In the genomic region with DNA sequence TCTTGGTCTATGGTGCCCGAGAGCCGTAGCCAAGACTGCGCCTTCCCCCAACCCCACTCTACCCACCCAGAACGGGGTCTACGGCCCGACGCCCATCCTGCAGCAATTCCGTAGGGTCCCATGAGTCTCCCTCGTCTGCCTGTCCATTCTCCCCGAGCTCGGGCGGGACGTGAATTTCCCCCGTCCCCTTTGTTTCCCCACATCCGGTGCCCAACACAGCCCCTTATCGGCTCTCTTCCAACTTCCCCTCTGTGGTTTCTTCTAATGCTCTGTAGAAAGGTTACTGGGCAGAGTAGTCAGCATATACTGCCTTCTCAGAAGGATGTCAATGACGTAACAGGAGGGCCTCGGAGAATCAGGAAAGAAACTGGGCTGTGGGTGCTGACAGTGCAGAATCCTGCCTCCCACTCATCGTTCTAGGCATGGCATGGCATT, we compare ENCODE assay signal across 10 mouse cellular contexts. TPM values are rescaled to one million over a fixed set of nuclear protein-coding genes. Genes with fewer than 3 reads are reported as not detected.
DNase-seq lines count a peak whose midpoint lies in the region; ATAC-seq and TF ChIP-seq lines count a peak whose summit lies in the region.
"Had no signal": no experiment of that assay in that cellular context is flagged by ENCODE, and none has a peak within 500 bp of the region (broad histone marks: within the 10 kb centered on the region; RNA-seq: fewer than 3 reads in every experiment).

No protein-coding gene starts in this region.

- 93% methylated on average over 19 of the region's 19 CpGs for WGBS in midbrain, postnatal 0 days

- in situ Hi-C loops in ES-E14 (cut with MboI; ENCODE audit: low sequenced_read_pairs in 2 of 2, unreplicated experiment in 2 of 2), result no loop called here

- DNase-seq in CD4-positive helper T cell, adult 2 months (ENCODE audit: low read depth, low spot score), result peak; percentile 77
- DNase-seq in ES-E14 (ENCODE audit: low read depth, low spot score), result no peak
- peak; percentile 10 to 16 for DNase-seq in heart, postnatal 14 days
- no peak for DNase-seq in retina, embryonic 14.5 days (ENCODE audit: low spot score)
- no peak for DNase-seq in frontal cortex, postnatal 14 days (ENCODE audit: low spot score in 2 of 2)
- no peak for DNase-seq in midbrain, postnatal 0 days (ENCODE audit: low spot score)
- DNase-seq: left cerebral cortex, postnatal 4 days had no signal

- H3K4me2 ChIP-seq in midbrain, postnatal 0 days (ENCODE audit: low read depth, low read length, poor library complexity, severe bottlenecking), result no peak overlapping the region
- H3K4me2 ChIP-seq: neural tube, embryonic 13.5 days had no signal

- H3K27ac ChIP-seq in ES-E14 (ENCODE audit: insufficient read depth, low read depth, low read length, poor library complexity, severe bottlenecking), result no peak overlapping the region
- H3K27ac ChIP-seq in midbrain, postnatal 0 days (ENCODE audit: low read depth, low read length), result no peak overlapping the region
- H3K27ac ChIP-seq: neural tube, embryonic 13.5 days had no signal

- intact Hi-C loops in heart, postnatal 14 days (cut with DNase I), result no loop called here

- H3K27me3 ChIP-seq in midbrain, postnatal 0 days (ENCODE audit: insufficient read depth, low read length), result no peaks in the 10 kb centered on the region
- H3K27me3 ChIP-seq: neural tube, embryonic 13.5 days had no signal

- ATAC-seq in megakaryocyte progenitor cell, adult 5-6 weeks (replicated peaks; ENCODE audit: poor library complexity), result peak; percentile 88
- no peak for ATAC-seq in midbrain, postnatal 0 days (ENCODE audit: low FRiP score)
- ATAC-seq: hindbrain, embryonic 16.5 days had no signal

- no peak for TF ChIP-seq CTCF in midbrain, postnatal 0 days (IDR thresholded peaks at IDR 0.05)

- no peak overlapping the region for H3K9ac ChIP-seq in ES-E14 (ENCODE audit: insufficient read depth, low read depth, low read length, poor library complexity, severe bottlenecking)
- H3K9ac ChIP-seq in midbrain, postnatal 0 days (replicated peaks; ENCODE audit: low read length, poor library complexity, severe bottlenecking), result no peak overlapping the region
- H3K9ac ChIP-seq: neural tube, embryonic 13.5 days had no signal

- H3K4me3 ChIP-seq in ES-E14 (ENCODE audit: insufficient read depth in 1 of 2, low read depth in 1 of 2, low read length in 2 of 2, poor library complexity in 1 of 2, severe bottlenecking in 1 of 2), result peak overlapping the region; percentile 16 to 21; a peak in 2 of 4 replicates
- H3K4me3 ChIP-seq in midbrain, postnatal 0 days (ENCODE audit: low read depth, low read length), result no peak overlapping the region
- H3K4me3 ChIP-seq: neural tube, embryonic 13.5 days had no signal

- H3K9me3 ChIP-seq in ES-E14 (ENCODE audit: control insufficient read depth, insufficient read depth, low read depth, low read length), result no peaks in the 10 kb centered on the region
- H3K9me3 ChIP-seq in midbrain, postnatal 0 days (ENCODE audit: low read length), result no peaks in the 10 kb centered on the region
- H3K9me3 ChIP-seq: neural tube, embryonic 13.5 days had no signal

- peaks cover 4 to 13% of the 10 kb centered on the region in 2 experiments; a peak in 2 of 4 replicates for H3K4me1 ChIP-seq in ES-E14 (ENCODE audit: control insufficient read depth in 2 of 2, insufficient read depth in 2 of 2, low read length in 2 of 2, poor library complexity in 1 of 2)
- no peaks in the 10 kb centered on the region for H3K4me1 ChIP-seq in midbrain, postnatal 0 days (ENCODE audit: insufficient read depth, low read length)
- H3K4me1 ChIP-seq: neural tube, embryonic 13.5 days had no signal

- peaks cover 7% of the 10 kb centered on the region; the same call in 1 of the 2 replicates for H3K36me3 ChIP-seq in ES-E14 (ENCODE audit: control insufficient read depth, insufficient read depth, low read length, poor library complexity, severe bottlenecking)
- no peaks in the 10 kb centered on the region; the same call in 1 of the 2 replicates for H3K36me3 ChIP-seq in midbrain, postnatal 0 days (ENCODE audit: insufficient read depth, low read length)
- H3K36me3 ChIP-seq: neural tube, embryonic 13.5 days had no signal

TF ChIP-seq in ES-E14, 5 proteins besides CTCF, POLR2A, EP300 and RAD21:
- peak; percentile 65 for TF ChIP-seq MAFK (IDR thresholded peaks at IDR 0.05; ENCODE audit: insufficient read depth, low read depth, low read length)
- TF ChIP-seq CHD2 (IDR thresholded peaks at IDR 0.05; ENCODE audit: low read depth, low read length), result no peak
- no peak for TF ChIP-seq ZNF384 (IDR thresholded peaks at IDR 0.05; ENCODE audit: low read depth, low read length)
- TF ChIP-seq HCFC1 (IDR thresholded peaks at IDR 0.05; ENCODE audit: borderline replicate concordance, insufficient read depth, low read length), result no peak
- no peak for TF ChIP-seq ZC3H11A (IDR thresholded peaks at IDR 0.05; ENCODE audit: borderline replicate concordance, low read depth, low read length)
TF ChIP-seq in ES-E14: peak in this region for 1.

RNA-seq across cellular contexts. Expression of a gene that starts 50.4 kb away (rescaled TPM):
- total RNA-seq in ES-E14 (2012; rRNA removed), result 65.6 and 76.2 TPM in 2 replicates
- 10 to 100 TPM; 13.4 to 17.7 TPM for total RNA-seq in heart, postnatal 14 days (2021)
- 1.9 and 2.9 TPM in 2 replicates for total RNA-seq in megakaryocyte progenitor cell, adult 5-6 weeks (2015)
- total RNA-seq in megakaryocyte progenitor cell, adult 5-6 weeks (2017), result 1.00 and 3.3 TPM in 2 replicates
- total RNA-seq in midbrain, postnatal 0 days (2014; rRNA removed), result 14.7 and 16.4 TPM in 2 replicates
- polyA plus RNA-seq in midbrain, postnatal 0 days (2015; fragmentation: Nextera tagmentation; extraction: Ambion mirVana), result 4.9 and 5.7 TPM in 2 replicates

Comparison
In these comparisons a context has a peak if more than half of its experiments do, and no peak if none do; other contexts are left out.
1. DNase-seq: peak in CD4-positive helper T cell, adult 2 months (single experiment) and heart, postnatal 14 days (2 of 2); none in ES-E14 (single experiment), retina, embryonic 14.5 days (single experiment), frontal cortex, postnatal 14 days (0 of 2) and midbrain, postnatal 0 days (single experiment).